Mouse (Mus musculus): ENCODE results near the gene Parp11. TPM values are rescaled to one million over a fixed set of nuclear protein-coding genes. Genes with fewer than 3 reads are reported as not detected.

Parp11 gene
- polyA plus RNA-seq, 1 experiment from 2014 or later, result 43.6 TPM

DNA sequence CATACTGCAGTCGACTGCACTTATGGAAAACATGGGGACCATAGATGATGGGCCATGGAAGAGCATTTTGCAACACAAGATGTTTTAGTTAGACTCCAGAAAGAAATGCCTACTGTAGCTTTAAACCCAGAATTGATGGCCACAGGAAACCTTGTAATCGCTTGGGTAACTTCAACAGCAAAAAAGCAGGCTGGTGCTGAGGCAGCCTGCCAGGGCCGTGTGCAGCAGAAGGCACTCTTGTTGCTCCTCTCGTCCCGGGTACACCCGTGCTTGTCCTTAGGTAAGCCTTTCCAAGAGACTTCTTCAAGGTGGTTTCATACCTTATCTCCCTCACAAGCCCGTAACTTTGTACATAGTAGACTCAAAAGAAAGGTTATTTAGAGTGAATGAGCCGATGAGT lies 74.5 kb downstream of the Parp11 start:
- 73% methylated on average over 8 of the region's 8 CpGs for WGBS
- H3K4me3 ChIP-seq, result no peak overlapping the region
- DNase-seq (ENCODE audit: low spot score), result no peak
- no peaks in the 10 kb centered on the region for H3K36me3 ChIP-seq
- H3K4me1 ChIP-seq (replicated peaks), result no peaks in the 10 kb centered on the region
- no peaks in the 10 kb centered on the region for H3K27me3 ChIP-seq (ENCODE audit: insufficient read depth, poor library complexity, severe bottlenecking)
- H3K27ac ChIP-seq, result no peak overlapping the region
- no peaks in the 10 kb centered on the region for H3K9me3 ChIP-seq

DNA sequence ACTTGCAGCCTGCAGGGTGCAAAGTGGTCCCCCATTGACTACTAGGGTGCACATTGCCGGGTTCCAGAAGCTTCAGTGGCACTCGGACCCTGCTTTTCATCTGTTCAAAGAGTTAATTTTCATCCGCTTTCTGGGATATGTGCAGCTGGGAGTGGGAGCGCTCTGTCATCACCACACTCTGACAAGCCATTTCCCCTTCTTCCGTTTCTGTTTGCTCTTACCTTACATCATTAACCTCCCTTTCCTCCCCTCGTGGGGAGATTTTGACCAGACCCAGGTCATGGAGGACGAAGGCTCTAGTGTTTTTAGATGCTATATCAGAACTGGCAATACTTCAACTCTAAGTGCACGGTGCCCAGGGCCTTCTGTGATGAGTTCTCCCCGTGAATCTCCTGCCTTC lies 75.7 kb downstream of the Parp11 start:
- no peak overlapping the region for H3K4me3 ChIP-seq

DNA sequence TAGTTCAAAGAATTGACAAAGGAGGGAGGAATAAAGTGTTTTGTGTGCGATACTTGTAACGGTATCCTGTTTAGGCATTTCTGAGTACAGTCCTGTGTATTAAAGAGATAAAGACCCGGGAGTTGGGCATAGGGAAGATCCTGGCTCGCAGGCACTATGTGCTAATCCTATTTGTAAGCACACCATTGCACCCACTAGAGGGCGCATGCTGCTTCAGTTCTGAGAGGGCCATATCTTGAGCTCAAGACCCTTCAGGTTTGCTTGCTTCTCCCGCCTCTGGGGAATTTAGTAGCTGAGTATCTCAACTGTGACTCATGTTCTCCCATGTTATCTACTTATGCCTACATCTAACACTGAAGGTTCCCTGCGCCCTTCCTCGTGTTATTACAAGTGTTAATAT lies 77.8 kb downstream of the Parp11 start:
- H3K27me3 ChIP-seq (ENCODE audit: insufficient read depth, poor library complexity, severe bottlenecking), result no peaks in the 10 kb centered on the region
- H3K4me1 ChIP-seq (replicated peaks), result no peaks in the 10 kb centered on the region
- H3K9me3 ChIP-seq, result no peaks in the 10 kb centered on the region
- no peak overlapping the region for H3K4me3 ChIP-seq
- DNase-seq (ENCODE audit: low spot score), result peak; percentile 70
- H3K27ac ChIP-seq, result no peak overlapping the region
- WGBS, result 36% methylated on average over 8 of the region's 8 CpGs
- no peaks in the 10 kb centered on the region for H3K36me3 ChIP-seq

More for the DNA sequence above, 75.7 kb downstream of the Parp11 start:
- H3K27me3 ChIP-seq (ENCODE audit: insufficient read depth, poor library complexity, severe bottlenecking), result no peaks in the 10 kb centered on the region
- DNase-seq (ENCODE audit: low spot score), result no peak
- no peak overlapping the region for H3K27ac ChIP-seq
- H3K9me3 ChIP-seq, result no peaks in the 10 kb centered on the region
- H3K36me3 ChIP-seq, result no peaks in the 10 kb centered on the region
- 78% methylated on average over 9 of the region's 9 CpGs for WGBS
- H3K4me1 ChIP-seq (replicated peaks), result no peaks in the 10 kb centered on the region

DNA sequence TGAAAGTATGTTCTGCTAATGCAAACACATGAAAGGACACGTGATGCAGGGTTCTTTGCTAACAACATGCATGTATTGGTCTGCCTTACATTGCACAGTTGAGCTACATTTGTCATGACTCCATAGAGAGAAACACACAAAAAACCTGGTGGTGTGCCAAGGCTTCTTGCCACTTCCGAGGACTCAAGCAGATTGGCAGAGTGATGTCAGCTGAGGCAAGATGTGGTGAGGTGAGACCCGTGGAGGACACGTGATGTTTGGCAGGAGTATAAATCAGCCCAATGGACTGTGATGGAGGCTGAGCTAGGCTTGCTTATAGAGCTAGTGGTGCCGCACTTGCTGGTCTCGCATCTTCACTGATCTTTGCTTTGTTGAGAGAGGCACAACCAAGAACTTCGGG lies 82.0 kb downstream of the Parp11 start:
- no peaks in the 10 kb centered on the region for H3K9me3 ChIP-seq
- no peak for DNase-seq (ENCODE audit: low spot score)
- H3K27ac ChIP-seq, result no peak overlapping the region
- H3K4me1 ChIP-seq (replicated peaks), result no peaks in the 10 kb centered on the region
- H3K36me3 ChIP-seq, result no peaks in the 10 kb centered on the region
- WGBS, result 87% methylated on average over 7 of the region's 7 CpGs
- H3K4me3 ChIP-seq, result no peak overlapping the region
- no peaks in the 10 kb centered on the region for H3K27me3 ChIP-seq (ENCODE audit: insufficient read depth, poor library complexity, severe bottlenecking)

DNA sequence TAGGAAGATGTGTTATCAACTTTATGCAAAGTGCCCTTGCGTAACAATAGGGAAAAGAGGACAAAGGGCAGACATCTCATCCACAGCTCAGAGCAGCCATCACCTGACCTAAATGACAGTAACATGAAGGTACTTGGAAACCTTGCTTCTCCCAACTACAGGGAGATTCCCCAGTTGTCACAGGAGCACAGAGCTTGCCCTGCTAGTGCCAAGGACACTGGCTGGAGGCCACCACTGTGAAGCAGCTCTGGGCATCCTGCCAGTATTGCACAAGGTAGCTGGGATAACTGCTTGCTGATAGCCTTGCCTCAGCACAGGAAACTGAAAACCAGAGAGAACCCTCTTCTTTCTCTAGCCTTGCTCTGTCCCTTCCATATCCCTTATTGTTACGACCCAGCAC lies 82.8 kb downstream of the Parp11 start:
- H3K36me3 ChIP-seq, result no peaks in the 10 kb centered on the region
- no peak overlapping the region for H3K4me3 ChIP-seq
- H3K27ac ChIP-seq, result no peak overlapping the region
- H3K27me3 ChIP-seq (ENCODE audit: insufficient read depth, poor library complexity, severe bottlenecking), result no peaks in the 10 kb centered on the region
- 87% methylated on average over 2 of the region's 2 CpGs for WGBS
- H3K4me1 ChIP-seq (replicated peaks), result no peaks in the 10 kb centered on the region
- DNase-seq (ENCODE audit: low spot score), result no peak
- no peaks in the 10 kb centered on the region for H3K9me3 ChIP-seq

DNA sequence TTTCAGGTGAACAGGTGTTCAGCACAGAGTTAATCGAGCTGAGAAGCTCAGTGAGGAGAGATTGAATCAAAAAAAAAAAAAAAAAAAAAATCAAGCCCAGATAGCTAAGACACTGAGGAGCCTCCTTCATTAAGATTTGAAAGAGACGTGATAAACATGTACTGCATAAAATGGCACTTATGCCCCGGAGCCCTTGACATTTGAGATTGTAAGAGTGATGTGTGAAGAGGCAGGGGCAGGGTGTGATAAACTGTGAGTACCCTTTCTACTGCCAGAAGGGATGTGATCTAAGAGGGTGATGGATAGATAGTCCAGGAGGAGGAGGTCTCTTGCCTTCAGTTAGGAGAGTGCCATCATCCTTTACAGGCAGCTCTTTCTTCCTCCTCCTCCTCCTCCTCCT lies 83.6 kb downstream of the Parp11 start:
- WGBS, result 80% methylated on average over 3 of the region's 3 CpGs
- DNase-seq (ENCODE audit: low spot score), result no peak

DNA sequence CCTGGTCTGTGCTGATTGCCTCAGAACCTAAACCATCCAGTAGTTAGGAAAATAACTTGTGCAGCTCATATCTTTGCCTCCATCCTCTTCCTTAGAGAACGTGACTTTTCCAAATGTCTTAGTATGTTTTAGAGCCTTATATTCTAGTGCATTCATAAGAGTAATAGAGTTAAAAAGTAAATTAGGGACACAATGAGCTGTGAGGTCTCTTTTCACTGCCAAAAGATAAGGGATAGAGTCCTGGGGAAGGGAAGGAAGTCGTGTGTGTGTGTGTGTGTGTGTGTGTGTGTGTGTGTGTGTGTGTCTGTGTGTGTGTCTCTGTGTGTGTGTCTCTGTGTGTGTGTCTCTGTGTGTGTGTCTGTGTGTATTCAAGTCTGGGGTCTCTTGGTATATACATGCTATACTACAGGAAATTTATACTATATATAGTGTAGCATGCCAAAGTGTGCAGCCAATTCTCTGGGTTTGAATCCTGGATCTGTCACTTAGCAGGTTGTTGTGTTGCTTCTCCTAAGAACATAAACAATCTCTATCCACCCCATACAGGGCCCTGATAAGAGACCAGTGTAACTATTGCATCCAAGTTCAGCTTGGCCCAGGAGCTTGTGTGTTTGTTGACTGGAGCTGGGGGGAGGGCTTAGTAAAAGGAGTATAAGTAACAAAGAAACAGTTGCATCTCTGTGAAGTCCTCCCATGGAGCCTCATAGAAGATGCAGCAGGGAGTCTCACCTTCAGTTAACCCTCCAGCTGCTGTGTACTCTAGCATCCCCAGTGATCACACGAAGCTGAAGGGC lies 85.0 kb downstream of the Parp11 start:
- Histone ChIP-seq H3K4me1 (replicated peaks) (no peaks in the 10 kb centered on the region), H3K4me3 (no peak overlapping the region), H3K36me3 (no peaks in the 10 kb centered on the region), H3K27ac (no peak overlapping the region), H3K27me3 (ENCODE audit: insufficient read depth, poor library complexity, severe bottlenecking) (no peaks in the 10 kb centered on the region), H3K9me3 (no peaks in the 10 kb centered on the region)
- 41% methylated on average over 3 of the region's 3 CpGs for WGBS
- no peak for DNase-seq (ENCODE audit: low spot score)

More for the DNA sequence above, 83.6 kb downstream of the Parp11 start:
- Histone ChIP-seq H3K4me3 (no peak overlapping the region), H3K36me3 (no peaks in the 10 kb centered on the region), H3K27me3 (ENCODE audit: insufficient read depth, poor library complexity, severe bottlenecking) (no peaks in the 10 kb centered on the region), H3K9me3 (no peaks in the 10 kb centered on the region), H3K4me1 (replicated peaks) (no peaks in the 10 kb centered on the region), H3K27ac (no peak overlapping the region)

DNA sequence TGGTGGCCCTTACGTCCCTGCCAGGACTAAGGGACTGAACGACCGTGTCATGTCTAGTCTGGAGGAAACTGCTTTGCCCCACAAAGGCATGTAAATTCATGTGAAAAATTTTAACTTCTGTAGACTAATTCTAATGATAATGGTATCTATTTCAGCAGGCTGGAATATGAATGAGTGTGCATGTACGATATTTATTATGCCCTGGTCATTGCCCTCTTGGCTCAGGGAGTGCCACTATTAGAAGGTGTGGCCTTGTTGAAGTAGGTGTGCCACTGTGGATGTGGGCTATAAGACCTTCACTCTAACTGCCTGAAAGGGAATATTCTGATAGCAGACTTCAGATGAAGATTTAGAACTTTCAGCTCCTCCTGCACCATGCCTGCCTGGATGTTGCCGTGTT lies 85.7 kb downstream of the Parp11 start:
- Histone ChIP-seq H3K27me3 (ENCODE audit: insufficient read depth, poor library complexity, severe bottlenecking) (no peaks in the 10 kb centered on the region), H3K9me3 (no peaks in the 10 kb centered on the region), H3K4me3 (no peak overlapping the region), H3K27ac (no peak overlapping the region), H3K36me3 (no peaks in the 10 kb centered on the region), H3K4me1 (replicated peaks) (no peaks in the 10 kb centered on the region)
- no peak for DNase-seq (ENCODE audit: low spot score)
- WGBS, result 91% methylated on average over 5 of the region's 5 CpGs

DNA sequence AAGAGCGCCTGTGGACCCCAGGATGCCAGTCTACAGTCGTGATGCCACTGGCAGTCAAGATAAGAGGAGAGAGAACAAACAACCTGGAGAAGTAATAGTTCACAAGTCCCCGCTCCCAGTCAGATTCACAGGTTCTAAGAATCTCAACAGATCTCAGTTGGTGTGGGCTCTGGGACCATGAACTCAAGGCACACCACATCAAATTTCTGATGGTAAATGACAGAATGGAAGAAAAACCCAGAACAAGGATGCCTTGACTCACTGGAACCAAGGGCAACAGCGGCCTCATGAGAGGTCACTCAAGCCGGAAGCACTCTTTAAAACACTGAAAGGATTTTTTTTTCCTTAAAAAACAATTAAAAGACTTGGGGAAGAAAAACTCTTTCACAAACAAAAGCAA lies 87.1 kb downstream of the Parp11 start:
- Histone ChIP-seq H3K9me3 (no peaks in the 10 kb centered on the region), H3K27me3 (ENCODE audit: insufficient read depth, poor library complexity, severe bottlenecking) (no peaks in the 10 kb centered on the region), H3K36me3 (no peaks in the 10 kb centered on the region), H3K27ac (no peak overlapping the region), H3K4me1 (replicated peaks) (no peaks in the 10 kb centered on the region), H3K4me3 (no peak overlapping the region)
- no peak for DNase-seq (ENCODE audit: low spot score)
- 79% methylated on average over 5 of the region's 5 CpGs for WGBS

DNA sequence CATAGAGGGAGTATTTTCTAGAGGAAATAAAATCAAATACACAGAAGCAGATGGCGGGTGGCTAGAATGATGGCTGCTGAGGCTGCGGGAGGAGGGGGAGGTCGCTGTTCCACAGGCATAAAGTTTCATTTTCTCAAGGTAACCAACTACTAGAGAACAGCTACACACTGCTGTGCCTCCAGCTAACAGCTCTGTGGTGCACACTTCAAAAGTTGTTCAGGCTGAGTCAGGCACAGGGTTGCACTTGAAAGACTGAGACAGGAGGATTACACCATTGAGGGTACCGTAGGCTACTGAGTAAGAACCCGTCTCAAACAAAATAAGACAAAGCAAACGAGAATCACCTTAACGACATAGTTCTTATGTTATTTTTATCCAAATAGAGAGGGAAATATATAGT lies 90.4 kb downstream of the Parp11 start:
- no peaks in the 10 kb centered on the region for H3K36me3 ChIP-seq
- 84% methylated on average over 7 of the region's 7 CpGs for WGBS
- H3K4me1 ChIP-seq (replicated peaks), result 0 out of 2 replicates have a peak, but pooled peaks cover under 1% of the 10 kb centered on the region
- no peak overlapping the region for H3K4me3 ChIP-seq
- H3K27ac ChIP-seq, result no peak overlapping the region
- no peaks in the 10 kb centered on the region for H3K9me3 ChIP-seq
- DNase-seq (ENCODE audit: low spot score), result no peak
- peaks cover 13% of the 10 kb centered on the region; the same call in 1 of the 2 replicates for H3K27me3 ChIP-seq (ENCODE audit: insufficient read depth, poor library complexity, severe bottlenecking)

DNA sequence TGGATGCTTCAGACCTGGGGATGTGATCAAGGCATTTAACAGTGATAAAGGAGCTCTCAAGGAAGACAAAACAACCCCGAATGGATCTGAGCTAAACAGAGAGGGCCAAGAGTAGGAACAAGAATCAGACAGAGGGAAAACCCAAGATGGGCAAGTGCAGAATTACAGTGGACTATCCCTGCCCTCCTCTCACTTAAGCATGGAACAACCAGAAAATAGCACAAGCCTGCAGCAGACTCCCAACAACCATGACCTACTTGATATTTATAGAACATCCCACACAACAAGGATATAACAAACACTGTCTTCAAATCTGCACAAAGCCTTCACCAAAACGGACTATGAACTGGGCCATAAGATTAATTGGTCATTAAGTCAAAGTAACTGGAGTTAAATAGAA lies 91.5 kb downstream of the Parp11 start:
- no peak for DNase-seq (ENCODE audit: low spot score)
- 77% methylated on average over 2 of the region's 2 CpGs for WGBS
- H3K27ac ChIP-seq, result no peak overlapping the region
- H3K36me3 ChIP-seq, result no peaks in the 10 kb centered on the region
- H3K4me1 ChIP-seq (replicated peaks), result 0 out of 2 replicates have a peak, but pooled peaks cover 6% of the 10 kb centered on the region
- H3K9me3 ChIP-seq, result no peaks in the 10 kb centered on the region
- H3K27me3 ChIP-seq (ENCODE audit: insufficient read depth, poor library complexity, severe bottlenecking), result peaks cover 23% of the 10 kb centered on the region
- H3K4me3 ChIP-seq, result no peak overlapping the region

DNA sequence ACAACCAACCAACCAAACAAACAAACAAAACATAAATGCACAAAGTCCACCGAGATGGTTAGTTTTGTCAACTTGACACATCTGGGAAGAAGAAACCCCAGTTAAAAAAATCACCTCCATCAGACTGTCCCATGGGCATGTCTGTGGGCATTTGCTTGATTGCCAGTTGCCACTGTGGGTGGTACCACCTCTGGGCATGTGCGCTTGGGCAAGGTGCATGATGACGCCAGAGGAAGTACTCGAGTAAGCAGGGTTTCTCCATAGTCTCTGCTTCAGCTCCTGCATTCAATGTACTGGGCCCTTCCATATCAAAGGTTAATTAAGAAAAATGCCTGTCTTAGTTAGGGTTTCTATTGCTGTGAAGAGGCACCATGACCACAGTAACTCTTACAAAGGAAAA lies 92.6 kb downstream of the Parp11 start:
- no peaks in the 10 kb centered on the region for H3K36me3 ChIP-seq
- no peak overlapping the region for H3K27ac ChIP-seq
- peaks cover 23% of the 10 kb centered on the region for H3K27me3 ChIP-seq (ENCODE audit: insufficient read depth, poor library complexity, severe bottlenecking)
- WGBS, result 90% methylated on average over 4 of the region's 4 CpGs
- no peaks in the 10 kb centered on the region for H3K9me3 ChIP-seq
- H3K4me1 ChIP-seq (replicated peaks), result 0 out of 2 replicates have a peak, but pooled peaks cover 6% of the 10 kb centered on the region
- DNase-seq (ENCODE audit: low spot score), result no peak
- H3K4me3 ChIP-seq, result no peak overlapping the region

DNA sequence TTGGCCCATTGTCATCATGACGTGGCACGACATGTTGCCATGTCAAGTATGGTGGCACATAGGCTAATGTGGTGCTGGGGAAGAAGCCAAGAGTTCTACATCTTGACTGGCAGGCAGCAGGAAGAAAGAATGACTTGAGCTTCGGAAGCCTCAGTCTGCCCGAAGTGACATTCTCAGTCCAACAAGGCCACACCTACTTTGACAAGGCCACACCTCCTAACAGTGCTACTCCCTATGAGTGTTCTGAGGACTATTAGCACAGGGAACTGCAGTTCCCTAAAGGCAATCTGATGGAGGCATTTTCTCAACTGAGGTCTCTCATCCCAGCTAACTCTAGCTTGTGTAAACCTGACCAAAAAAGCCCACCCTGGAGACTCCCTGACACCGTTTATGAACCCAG lies 93.0 kb downstream of the Parp11 start:
- peaks cover 23% of the 10 kb centered on the region for H3K27me3 ChIP-seq (ENCODE audit: insufficient read depth, poor library complexity, severe bottlenecking)
- H3K36me3 ChIP-seq, result no peaks in the 10 kb centered on the region
- no peaks in the 10 kb centered on the region for H3K9me3 ChIP-seq
- no peak overlapping the region for H3K27ac ChIP-seq
- DNase-seq (ENCODE audit: low spot score), result no peak
- H3K4me3 ChIP-seq, result no peak overlapping the region
- 73% methylated on average over 5 of the region's 5 CpGs for WGBS
- 0 out of 2 replicates have a peak, but pooled peaks cover 6% of the 10 kb centered on the region for H3K4me1 ChIP-seq (replicated peaks)
